Mouse (Mus musculus): ENCODE measurements around the gene H2afy2.

DNA sequence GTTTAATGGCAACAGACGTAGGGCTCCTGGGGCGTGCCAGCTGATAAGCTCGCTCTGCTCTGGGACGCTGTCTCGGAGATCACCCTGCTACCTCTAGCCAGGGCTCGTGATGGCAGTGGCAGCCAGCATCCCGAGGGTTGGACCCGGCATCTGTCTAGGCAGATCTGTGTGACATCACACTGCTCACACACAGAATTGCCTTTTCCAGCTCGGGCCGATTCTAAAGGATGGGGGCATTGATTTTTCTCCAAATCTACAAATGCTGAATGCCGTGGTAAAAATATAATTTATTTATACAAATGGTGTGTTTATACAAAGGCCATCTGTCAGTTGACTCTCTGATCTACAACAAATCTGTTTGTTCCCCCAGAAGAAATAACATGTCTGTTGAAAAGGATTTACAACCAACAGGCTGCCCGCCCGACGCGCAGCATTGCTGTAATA is 14.2 kb upstream of the H2afy2 start:
- TF ChIP-seq CTCF (IDR thresholded peaks at IDR 0.05; ENCODE audit: low read depth, low read length), result no peak
- no peak for TF ChIP-seq POLR2A (IDR thresholded peaks at IDR 0.05; ENCODE audit: extremely low read depth, insufficient read depth, low read length)

All from liver, adult 2 months (tissue).